Mouse (Mus musculus) mouse trophoblast stem cell (cell line): Measurements from ENCODE around the gene Opn4.

Source experiments
- in situ Hi-C, 2 experiments: fragments of 300-500 bp; cut with MseI, MboI; formaldehyde crosslinking; loops; 2 replicates in 1 of 2; 3 replicates in 1 of 2; pipeline ENCODE4 v1.15.1; 2025

Opn4 gene

DNA sequence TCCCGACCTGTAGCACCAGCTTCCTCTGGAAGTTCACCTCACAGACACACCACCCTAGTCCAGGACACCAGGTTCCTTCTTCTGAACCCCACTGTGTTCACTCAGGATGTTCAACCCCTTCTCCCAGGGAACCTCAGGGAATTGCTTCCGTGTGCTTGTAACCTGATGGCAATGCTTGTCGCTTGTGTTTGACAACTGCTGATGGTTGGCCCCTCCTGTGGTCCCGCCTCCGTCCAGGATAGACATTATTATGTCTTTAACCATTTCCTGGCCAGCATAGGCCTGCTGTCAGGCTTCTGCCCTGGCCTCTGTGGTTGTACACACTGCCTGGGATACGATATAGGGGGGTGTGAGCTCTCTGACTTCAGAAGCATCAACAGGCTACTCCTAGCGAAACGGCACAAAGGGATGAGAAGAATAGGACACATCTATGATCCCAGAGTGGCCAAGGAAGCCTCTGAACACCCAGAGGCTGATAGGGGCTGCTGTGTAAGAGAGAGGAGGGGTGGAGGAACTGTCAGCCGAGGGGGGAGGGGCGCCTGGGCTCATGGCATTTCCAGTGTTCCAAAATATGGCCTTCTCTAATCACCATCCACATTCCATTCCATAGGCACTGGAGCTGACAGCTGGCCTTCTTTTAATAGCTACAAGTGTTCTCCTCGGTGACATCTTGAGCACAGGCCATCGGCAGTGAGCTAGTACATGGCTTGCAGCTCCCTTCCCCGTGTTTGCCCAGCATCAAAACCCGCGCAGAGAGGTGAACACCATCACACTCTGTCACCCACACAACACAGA, 8.0 kb downstream of the Opn4 start:
- in situ Hi-C loops: no loop called here

DNA sequence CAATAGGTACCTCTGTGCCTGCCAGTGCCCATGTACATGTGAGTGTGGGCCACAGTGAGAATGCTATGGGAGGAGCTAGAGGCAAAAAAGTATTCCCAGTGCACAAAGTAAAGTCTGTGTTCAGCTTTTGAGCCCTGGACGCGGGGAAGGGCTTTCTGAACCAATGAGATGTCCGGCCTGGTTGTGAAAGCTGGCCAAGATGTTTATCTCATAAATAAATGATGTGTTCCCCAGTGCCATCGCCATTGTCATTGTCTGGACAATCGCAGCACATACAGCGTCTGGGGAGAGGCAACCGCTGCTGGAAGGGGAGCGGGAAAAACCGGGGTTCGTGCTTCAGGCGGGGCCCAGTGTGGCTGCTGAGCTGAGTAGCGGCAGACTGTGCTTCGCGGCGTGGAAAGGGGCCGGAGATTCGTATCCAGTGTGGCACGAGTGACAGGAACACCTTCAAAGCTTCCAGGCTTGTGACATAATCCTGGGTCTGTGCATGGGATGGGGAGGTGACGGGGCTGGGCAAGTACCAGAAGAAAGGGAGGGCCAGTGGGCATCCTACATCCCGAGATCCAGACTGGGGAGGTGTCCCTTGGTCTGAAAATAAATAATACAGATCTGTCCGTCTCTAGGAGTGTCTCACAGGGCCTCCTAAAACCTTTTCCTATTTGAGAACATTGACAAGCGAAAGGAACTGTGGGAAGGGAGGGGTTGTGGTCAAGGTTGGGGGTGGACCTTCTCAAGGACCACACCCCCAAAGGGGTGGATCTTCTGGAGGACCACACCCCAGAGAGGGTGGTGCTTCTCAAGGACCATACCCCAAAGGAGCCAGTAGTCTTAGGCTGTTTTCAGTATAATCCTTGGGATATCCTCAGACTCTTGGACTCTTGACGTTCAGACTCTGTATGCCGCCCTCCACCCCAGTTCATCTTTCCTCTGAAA, 8.9 kb downstream of the Opn4 start:
- in situ Hi-C loops: no loop called here

- in situ Hi-C loops: no loop called here
Observed at GRCm38 (mm10) chr14:34590017-34590570, 9.8 kb downstream of the Opn4 start.

DNA sequence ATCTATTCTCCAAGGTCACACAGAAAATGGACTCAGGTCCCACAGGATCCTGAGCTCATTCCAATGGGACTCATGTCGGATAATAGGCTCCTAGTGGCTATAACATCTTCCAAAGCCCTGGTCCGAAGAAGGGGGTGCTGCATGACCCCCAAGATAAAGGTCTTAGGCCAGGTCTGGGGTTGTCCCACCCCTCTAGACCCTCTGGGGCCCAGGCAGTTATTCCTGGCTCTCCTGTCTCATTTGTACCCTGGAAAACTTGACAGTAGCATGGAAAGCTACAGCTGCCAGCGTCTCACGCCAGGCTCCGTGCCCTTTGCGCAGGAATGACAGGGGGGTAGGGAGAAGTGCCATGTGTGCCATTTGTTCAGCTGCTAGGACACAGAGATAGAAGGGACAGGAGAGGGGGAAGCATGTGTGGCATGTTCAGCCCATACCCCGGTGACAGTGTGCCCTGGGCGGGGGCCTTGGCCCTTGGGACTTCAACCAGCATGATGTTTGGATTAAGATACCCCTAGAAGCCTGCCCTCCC, 10.7 kb downstream of the Opn4 start:
- in situ Hi-C loops: no loop called here

DNA sequence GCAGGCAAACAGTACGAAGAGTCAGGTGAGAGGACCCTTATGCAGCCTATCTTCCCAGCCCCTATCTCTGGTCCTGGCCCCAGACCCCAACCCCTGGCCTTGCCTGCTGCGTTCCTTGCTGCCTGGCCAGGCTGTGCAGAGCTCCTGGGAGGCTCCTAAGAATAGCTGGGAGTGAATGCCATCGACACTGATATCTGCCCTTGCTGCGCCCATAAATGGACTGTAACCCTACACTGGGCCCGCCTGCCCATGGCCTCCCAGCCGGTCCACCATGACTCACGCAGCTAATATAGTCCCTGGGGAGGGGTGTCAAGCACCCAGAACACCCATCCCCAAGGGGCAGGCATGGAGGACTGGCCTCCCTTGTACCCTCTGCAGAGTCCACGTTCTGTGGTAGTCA, 11.4 kb downstream of the Opn4 start, which contains the start of gene Ldb3:
TSS of gene Ldb3 (minus strand) at position 185 of the 400 bp plus-strand sequence.
- in situ Hi-C loops: no loop called here

DNA sequence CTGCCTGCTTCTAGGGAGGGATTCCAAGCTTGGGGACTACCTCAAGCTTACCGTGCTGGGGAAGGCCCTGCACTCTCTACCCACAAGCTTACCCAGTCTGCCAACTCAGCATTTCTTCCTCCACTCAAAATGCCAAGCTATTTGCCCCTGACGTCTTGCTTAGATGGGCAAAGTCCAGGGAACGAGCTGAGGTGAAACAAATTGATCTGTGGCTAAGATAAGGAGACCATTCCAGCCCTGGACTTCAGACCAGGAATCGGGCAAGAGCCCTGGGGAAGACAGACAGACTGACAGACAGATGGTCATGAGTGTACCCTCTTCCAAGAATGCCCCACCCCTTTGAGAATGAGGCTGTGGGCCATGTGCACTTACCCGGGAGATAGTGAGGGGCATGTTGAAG, 11.9 kb downstream of the Opn4 start:
- in situ Hi-C loops: no loop called here

GRCm38 (mm10) chr14:34586871-34587270, 13.1 kb downstream of the Opn4 start:
- in situ Hi-C loops: no loop called here

DNA sequence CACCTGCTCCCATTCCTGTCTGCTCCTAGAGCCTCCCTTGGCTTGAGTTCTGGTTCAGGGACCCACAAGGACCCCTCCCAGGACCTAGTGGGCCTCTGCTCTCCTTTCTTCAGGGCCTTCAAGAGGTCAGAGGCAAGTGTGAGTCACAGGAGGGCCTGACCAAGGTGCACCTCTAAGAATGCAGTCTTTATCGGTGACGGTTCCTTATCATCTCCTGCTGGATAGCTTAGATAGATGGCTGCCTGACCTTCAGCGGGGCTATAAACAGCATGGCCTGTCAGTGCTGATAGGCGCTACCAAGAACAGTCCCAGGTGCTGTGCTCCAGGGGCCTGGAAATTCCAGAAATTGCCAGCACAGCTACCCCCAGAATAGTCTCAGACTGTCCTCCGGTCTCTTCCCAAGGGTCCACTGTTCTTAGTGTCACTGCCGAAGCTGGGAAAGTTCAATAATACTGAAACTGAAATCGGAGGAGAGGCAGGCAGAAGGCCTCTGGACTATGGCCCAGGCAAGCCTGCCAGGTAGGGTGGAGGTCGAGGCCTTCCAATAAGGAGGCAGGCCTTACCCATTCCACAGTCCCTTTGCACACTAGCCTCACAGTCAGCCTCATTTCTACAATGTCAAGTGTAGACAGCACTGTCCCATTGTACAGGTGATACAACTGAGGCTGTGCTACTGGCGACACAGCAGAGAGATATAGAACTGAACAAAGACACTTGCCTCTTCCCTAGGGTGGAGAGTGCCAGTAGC, 14.4 kb downstream of the Opn4 start:
- in situ Hi-C loops: no loop called here

GRCm38 (mm10) chr14:34582740-34583427, 17.1 kb downstream of the Opn4 start:
- in situ Hi-C loops: no loop called here

- in situ Hi-C loops: loop anchor here in 1 of 2 experiments (10.0 kb wide), 1 partner anchor 132 kb away; no protein-coding TSS in a partner anchor
Observed at GRCm38 (mm10) chr14:34576858-34577257, 23.1 kb downstream of the Opn4 start.

DNA sequence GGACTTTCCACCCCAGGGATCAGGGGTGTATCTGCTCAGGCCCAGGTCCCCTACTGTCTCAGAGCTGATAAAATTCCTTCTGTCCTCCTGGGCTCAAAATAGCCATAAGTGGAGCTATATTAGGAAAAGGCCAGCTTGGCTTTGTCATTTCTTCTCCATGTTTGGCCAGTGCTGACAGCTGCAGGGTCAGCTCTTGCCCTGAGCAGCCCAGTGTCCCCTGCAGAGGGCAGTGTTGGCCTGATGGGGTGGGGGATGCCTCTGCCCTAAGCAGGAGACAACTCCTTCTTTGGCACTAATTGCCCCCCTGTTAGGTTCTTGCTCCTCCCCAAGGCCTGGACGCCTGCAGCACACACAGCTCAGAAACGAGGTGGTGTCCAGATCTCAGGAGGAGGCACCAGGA, 25.9 kb downstream of the Opn4 start:
- in situ Hi-C loops: loop anchor here in 1 of 2 experiments (10.0 kb wide), 1 partner anchor 129 kb away; no protein-coding TSS in a partner anchor

DNA sequence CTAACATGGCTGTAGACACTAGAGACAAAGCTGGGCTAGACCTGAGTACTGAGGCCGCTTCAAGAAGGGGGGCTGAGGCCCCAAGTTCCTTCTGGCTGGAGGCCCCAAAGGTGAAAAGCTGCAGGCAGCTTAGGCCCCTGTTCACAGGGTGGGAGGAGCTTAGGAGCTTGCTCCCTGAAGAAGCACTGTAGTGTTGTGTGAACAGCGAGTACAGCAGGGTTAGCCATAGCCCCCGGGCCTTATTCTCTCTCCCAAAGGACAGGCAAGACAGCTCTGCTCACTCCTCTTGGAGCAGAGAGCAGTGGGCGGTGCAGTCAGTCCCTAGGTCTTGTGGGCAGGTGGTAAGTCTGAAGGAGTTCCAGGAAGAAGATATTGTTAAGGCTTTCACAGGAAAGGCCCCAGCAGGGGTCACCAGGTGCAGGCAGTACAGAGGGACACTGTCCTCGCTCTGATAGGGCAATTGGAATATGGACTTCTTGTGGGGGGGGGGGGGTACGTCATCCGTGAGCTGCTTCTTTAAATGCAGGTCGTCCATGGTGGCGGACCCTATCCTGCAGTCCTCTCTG, 26.5 kb downstream of the Opn4 start:
- in situ Hi-C loops: loop anchor here in 1 of 2 experiments (10.0 kb wide), 1 partner anchor 129 kb away; no protein-coding TSS in a partner anchor

DNA sequence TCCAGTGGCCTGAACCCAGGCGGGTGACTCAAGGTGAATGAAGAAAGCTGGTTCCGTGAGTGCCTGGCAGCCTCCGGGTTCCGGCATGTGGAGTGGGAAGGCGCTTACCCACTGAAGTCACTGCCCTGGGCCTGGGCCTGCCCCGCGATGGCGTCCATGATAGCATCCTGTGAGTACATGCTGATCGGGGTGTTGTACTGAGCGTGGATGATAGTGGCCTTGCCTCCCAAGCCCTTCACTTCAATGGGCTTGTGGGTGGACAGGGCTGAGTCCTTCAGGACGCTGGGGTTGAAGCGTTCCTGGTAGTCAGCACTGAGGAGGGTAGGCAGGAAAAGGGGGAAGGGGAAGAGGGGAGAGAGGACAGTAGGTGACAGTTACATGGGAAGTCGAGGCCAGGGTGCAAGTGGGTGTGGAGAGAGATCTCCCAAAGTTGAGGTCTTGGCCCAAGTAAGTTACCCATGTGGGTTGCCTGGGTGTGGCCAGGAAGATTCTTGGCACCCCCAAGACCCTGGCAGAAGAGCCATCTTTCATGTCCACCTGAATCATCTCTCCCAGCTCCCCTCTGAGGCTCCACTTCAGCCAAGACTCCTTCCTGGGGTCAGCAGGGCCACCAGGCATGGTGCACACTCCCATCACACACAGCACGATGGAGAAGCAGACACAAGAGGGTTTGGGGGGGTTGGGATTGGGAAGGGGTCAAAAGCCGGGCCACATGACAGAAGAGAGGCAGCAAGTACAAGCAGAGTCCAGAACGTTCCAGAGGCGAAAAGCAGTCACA, 28.1 kb downstream of the Opn4 start:
- in situ Hi-C loops: loop anchor here in 1 of 2 experiments (10.0 kb wide), 1 partner anchor 127 kb away; no protein-coding TSS in a partner anchor

DNA sequence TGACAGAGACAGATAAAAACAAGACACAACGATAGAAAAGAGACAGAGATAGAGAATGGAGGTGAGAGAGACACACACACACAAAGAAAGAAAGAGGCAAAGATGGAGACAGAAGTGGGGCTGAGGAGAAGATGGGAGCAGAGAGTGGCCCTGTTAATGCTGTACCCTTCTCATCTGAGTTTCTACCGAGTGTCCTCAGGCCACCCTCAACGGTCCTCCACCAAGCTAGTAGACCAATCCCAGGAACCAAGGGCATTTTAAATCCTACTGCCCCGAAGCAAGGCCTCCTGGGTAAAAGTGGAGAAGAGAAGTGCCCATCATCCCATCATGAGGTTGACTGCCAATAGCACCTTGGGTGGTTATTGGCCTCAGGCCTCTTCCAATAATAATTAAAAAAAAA, 29.0 kb downstream of the Opn4 start:
- in situ Hi-C loops: loop anchor here in 1 of 2 experiments (10.0 kb wide), 1 partner anchor 126 kb away; no protein-coding TSS in a partner anchor

DNA sequence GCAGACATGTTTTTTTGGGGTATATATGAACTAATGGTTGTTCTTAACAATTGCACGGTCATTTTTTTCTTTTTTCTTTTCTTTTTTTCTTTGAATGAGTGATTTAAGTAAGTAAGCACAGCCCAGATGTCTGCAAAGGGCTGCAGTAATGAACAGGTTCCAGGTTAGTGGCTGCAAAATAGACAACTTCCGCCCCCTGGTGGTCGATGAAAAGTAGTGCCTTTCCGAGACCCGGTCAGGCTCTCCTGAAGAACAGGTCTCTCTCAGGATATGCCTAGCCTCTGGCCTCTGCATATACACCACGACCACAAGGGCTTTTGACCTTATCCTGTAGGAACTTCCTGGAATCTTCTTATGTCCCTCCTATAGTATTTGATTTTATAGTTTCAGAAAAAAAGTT, 29.6 kb downstream of the Opn4 start:
- in situ Hi-C loops: loop anchor here in 1 of 2 experiments (10.0 kb wide), 1 partner anchor 125 kb away; no protein-coding TSS in a partner anchor

DNA sequence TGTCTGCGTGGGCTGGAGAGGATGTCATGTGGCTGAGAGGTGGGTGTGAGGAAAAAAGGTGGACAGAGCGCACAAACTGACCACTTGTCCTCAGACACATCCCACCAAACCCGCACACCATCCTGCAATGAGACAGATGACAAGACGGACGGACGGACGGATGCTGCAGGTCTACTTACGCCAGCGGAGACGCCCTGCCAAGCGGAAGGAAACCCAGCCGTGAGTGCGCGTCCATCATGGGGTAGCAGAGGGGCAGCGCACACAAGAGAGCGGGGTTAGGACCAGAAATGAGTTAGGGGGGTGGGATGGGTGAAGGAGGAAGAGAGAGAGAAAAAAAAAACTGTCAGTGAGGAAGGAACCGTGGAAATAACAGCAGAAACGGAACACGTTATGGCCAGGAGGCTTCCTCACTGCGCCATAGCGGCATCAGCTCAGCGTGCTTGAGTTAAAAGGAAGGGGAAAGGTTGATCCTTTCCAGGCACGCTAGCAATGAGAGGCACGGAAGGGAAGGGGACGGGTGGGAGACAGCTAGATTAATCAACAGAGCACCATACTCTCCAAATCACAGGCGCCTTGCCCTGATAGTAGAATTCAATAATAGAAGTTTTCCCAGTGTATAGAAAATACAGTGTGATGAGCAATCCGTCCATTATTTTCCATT, 30.3 kb downstream of the Opn4 start:
- in situ Hi-C loops: loop anchor here (10.0 kb wide), 2 partner anchors 125 to 145 kb away; no protein-coding TSS in a partner anchor

DNA sequence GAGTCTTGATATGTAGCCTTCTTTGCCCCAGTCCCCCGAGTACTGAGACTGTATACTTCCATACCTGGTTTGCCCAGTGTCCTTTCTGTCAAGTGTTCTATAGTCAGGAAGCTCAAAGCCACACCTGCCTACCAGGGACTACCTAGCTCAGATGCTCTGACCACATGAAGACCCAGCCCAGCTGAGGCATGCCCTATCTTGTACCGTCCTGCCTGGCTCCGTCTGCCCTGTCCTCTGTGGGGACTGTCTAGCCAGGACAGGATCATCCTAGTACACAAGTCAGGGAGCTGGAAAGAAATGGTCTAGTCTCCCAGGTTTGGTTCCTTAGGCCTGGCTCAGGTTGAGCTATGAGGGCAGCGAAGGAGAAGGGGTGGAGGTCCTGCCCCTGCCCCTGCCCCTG, 31.3 kb downstream of the Opn4 start:
- in situ Hi-C loops: loop anchor here in 1 of 2 experiments (10.0 kb wide), 1 partner anchor 144 kb away; no protein-coding TSS in a partner anchor

DNA sequence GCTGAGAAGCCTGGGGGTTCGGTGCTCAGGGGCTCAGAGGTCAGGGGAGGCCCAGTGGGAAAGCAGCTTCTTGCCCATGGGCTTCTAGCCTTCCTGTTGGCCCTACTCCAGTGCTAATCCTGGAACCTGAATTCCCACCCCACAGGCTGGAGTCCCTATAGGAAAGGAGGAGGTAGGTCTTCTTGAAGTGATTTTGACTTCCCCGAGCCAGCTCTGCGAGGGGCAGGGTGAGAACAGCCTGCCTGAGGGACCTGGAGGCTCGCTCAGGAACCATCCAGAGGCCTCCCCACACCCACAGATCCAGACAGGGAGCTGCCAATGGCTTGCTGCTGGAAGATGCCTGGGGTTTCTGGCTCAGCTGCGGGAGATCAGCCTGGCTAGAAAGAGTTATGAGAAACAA, 32.2 kb downstream of the Opn4 start:
- in situ Hi-C loops: loop anchor here in 1 of 2 experiments (10.0 kb wide), 1 partner anchor 143 kb away; no protein-coding TSS in a partner anchor
